Mouse (Mus musculus): ENCODE data around the gene Tspoap1. TPM values are rescaled to one million over a fixed set of nuclear protein-coding genes. Genes with fewer than 3 reads are reported as not detected.
A peak's percentile ranks its signal among the peaks of the same experiment; 100 is the strongest.

Tspoap1 gene
- polyA plus RNA-seq, 1 experiment from 2014 or later = 0.64 TPM

DNA sequence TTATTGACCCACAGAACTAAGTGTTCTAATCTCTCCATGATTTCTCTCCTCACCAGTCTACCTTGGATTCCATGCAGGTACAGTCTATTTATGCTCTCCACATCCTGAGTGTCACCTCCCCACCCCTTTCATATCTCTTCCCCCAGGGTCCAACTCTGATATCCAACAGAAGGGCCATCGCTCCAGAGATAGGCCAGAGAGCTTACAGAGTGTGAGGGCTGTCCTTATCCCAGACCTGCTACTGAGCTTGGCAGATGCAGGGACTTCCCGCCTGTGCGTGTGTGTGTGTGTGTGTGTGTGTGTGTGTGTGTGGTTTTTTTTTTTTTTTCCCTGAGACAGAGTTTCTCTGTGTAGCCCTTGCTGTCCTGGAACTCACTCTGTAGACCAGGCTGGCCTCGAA lies 8.4 kb downstream of the Tspoap1 start:
- H3K27me3 ChIP-seq (replicated peaks; ENCODE audit: insufficient read depth, low read length) = peaks cover 15% of the 10 kb centered on the region; the same call in 1 of the 2 replicates
- H3K27ac ChIP-seq (ENCODE audit: low read length) = no peak overlapping the region
- H3K4me3 ChIP-seq (ENCODE audit: low read depth, low read length) = no peak overlapping the region
- ATAC-seq (no peak), DNase-seq (ENCODE audit: low spot score) (no peak)
- H3K9me3 ChIP-seq (ENCODE audit: low read length) = no peaks in the 10 kb centered on the region
- TF ChIP-seq CTCF (IDR thresholded peaks at IDR 0.05) = no peak
- no peak overlapping the region for H3K9ac ChIP-seq (replicated peaks; ENCODE audit: low read depth)
- H3K36me3 ChIP-seq (ENCODE audit: insufficient read depth, low read length) = no peaks in the 10 kb centered on the region
- no peak overlapping the region for H3K4me2 ChIP-seq (replicated peaks; ENCODE audit: low read depth, low read length)
- peaks cover 2% of the 10 kb centered on the region; the same call in 1 of the 2 replicates for H3K4me1 ChIP-seq (ENCODE audit: insufficient read depth, low read depth, low read length)
- 88% methylated on average over 4 of the region's 4 CpGs for WGBS

DNA sequence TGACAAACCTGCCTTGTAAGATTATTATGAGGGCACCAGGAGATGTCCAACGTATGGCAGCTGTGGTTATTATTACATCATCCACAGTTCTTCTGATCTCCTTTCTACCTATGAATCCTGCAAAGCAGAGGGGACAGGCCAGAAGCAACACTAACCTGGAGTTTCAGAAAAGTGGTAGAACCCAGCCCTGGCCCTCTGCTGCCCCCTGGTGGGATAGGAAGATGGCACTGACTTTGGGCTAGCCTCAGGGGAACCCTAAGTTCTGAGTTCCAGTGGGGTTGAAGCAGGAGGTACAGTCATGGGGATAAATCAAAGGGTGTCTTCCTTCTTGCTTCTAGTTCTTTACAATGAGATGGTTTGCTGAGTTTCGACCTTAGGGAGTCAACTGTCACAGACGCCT lies 10.6 kb downstream of the Tspoap1 start:
- no peak overlapping the region for H3K4me3 ChIP-seq (ENCODE audit: low read depth, low read length)
- H3K9ac ChIP-seq (replicated peaks; ENCODE audit: low read depth) = no peak overlapping the region
- TF ChIP-seq CTCF (IDR thresholded peaks at IDR 0.05) (peak; percentile 91), EP300 (IDR thresholded peaks at IDR 0.05) (no peak)
- H3K4me2 ChIP-seq (replicated peaks; ENCODE audit: low read depth, low read length) = no peak overlapping the region
- ATAC-seq (0 out of 2 replicates have a peak, but pooled peaks have one; percentile 26), DNase-seq (ENCODE audit: low spot score) (peak; percentile 65)
- H3K27ac ChIP-seq (ENCODE audit: low read length) = no peak overlapping the region
- H3K9me3 ChIP-seq (ENCODE audit: low read length) = no peaks in the 10 kb centered on the region
- H3K4me1 ChIP-seq (ENCODE audit: insufficient read depth, low read depth, low read length) = no peaks in the 10 kb centered on the region
- no peaks in the 10 kb centered on the region for H3K36me3 ChIP-seq (ENCODE audit: insufficient read depth, low read length)
- no peaks in the 10 kb centered on the region for H3K27me3 ChIP-seq (replicated peaks; ENCODE audit: insufficient read depth, low read length)
- WGBS = 37% methylated on average over 3 of the region's 3 CpGs

- H3K4me1 ChIP-seq (ENCODE audit: insufficient read depth, low read depth, low read length) = no peaks in the 10 kb centered on the region
- H3K4me3 ChIP-seq (ENCODE audit: low read depth, low read length) = no peak overlapping the region
- H3K36me3 ChIP-seq (ENCODE audit: insufficient read depth, low read length) = no peaks in the 10 kb centered on the region
- no peaks in the 10 kb centered on the region for H3K9me3 ChIP-seq (ENCODE audit: low read length)
- no peak overlapping the region for H3K4me2 ChIP-seq (replicated peaks; ENCODE audit: low read depth, low read length)
- DNase-seq (ENCODE audit: low spot score) = no peak
- no peaks in the 10 kb centered on the region for H3K27me3 ChIP-seq (replicated peaks; ENCODE audit: insufficient read depth, low read length)
- TF ChIP-seq EP300 (IDR thresholded peaks at IDR 0.05) = no peak
- no peak for TF ChIP-seq CTCF (IDR thresholded peaks at IDR 0.05)
- 84% methylated on average over 3 of the region's 3 CpGs for WGBS
- ATAC-seq = no peak
- no peak overlapping the region for H3K9ac ChIP-seq (replicated peaks; ENCODE audit: low read depth)
- H3K27ac ChIP-seq (ENCODE audit: low read length) = no peak overlapping the region
Measured at GRCm38 (mm10) chr11:87772354-87772753, 12.0 kb downstream of the Tspoap1 start.

- 7% methylated on average over 29 of the region's 32 CpGs for WGBS
- no peaks in the 10 kb centered on the region for H3K27me3 ChIP-seq (replicated peaks; ENCODE audit: insufficient read depth, low read length)
Measured at GRCm38 (mm10) chr11:87778100-87778765, 17.9 kb downstream of the Tspoap1 start.

GRCm38 (mm10) chr11:87778915-87779314 lies 18.6 kb downstream of the Tspoap1 start:
- H3K4me1 ChIP-seq (ENCODE audit: insufficient read depth, low read depth, low read length) = no peaks in the 10 kb centered on the region
- H3K4me2 ChIP-seq (replicated peaks; ENCODE audit: low read depth, low read length) = peak overlapping the region; percentile 67
- H3K36me3 ChIP-seq (ENCODE audit: insufficient read depth, low read length) = no peaks in the 10 kb centered on the region
- 40% methylated on average over 12 of the region's 12 CpGs for WGBS
- H3K27ac ChIP-seq (ENCODE audit: low read length) = no peak overlapping the region
- TF ChIP-seq EP300 (IDR thresholded peaks at IDR 0.05) (no peak), CTCF (IDR thresholded peaks at IDR 0.05) (no peak)
- H3K9me3 ChIP-seq (ENCODE audit: low read length) = no peaks in the 10 kb centered on the region
- H3K9ac ChIP-seq (replicated peaks; ENCODE audit: low read depth) = no peak overlapping the region
- no peaks in the 10 kb centered on the region for H3K27me3 ChIP-seq (replicated peaks; ENCODE audit: insufficient read depth, low read length)
- DNase-seq (ENCODE audit: low spot score) (no peak), ATAC-seq (peak; percentile 11)
- H3K4me3 ChIP-seq (ENCODE audit: low read depth, low read length) = 0 out of 2 replicates have a peak overlapping the region, but pooled peaks have one; percentile 29

More at GRCm38 (mm10) chr11:87778100-87778765, 17.9 kb downstream of the Tspoap1 start:
- H3K4me1 ChIP-seq (ENCODE audit: insufficient read depth, low read depth, low read length) = no peaks in the 10 kb centered on the region
- DNase-seq (ENCODE audit: low spot score) = peak; percentile 88
- H3K9me3 ChIP-seq (ENCODE audit: low read length) = no peaks in the 10 kb centered on the region
- H3K27ac ChIP-seq (ENCODE audit: low read length) = no peak overlapping the region
- H3K4me2 ChIP-seq (replicated peaks; ENCODE audit: low read depth, low read length) = peak overlapping the region; percentile 67
- ATAC-seq = peak; percentile 95
- H3K9ac ChIP-seq (replicated peaks; ENCODE audit: low read depth) = peak overlapping the region; percentile 43
- peak overlapping the region; percentile 29 for H3K4me3 ChIP-seq (ENCODE audit: low read depth, low read length)
- TF ChIP-seq EP300 (IDR thresholded peaks at IDR 0.05) = no peak
- no peak for TF ChIP-seq CTCF (IDR thresholded peaks at IDR 0.05)
- H3K36me3 ChIP-seq (ENCODE audit: insufficient read depth, low read length) = no peaks in the 10 kb centered on the region

DNA sequence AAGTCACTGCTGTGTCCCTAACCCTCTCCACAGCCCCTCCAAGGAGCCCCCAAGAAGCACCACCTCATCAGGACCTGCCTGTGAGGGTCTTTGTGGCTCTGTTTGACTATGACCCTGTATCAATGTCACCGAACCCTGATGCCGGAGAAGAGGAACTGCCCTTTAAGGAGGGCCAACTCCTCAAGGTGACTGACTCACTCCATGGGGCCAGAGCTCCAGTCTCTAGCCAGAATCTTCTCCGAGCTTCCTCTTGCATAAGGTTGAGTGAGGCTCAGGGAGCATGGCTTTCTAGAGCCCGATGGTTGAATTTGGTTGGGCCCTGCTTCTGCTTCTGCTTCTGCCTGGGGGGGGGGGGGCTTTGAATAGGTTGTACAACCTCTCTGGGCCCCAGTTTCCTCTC lies 19.1 kb downstream of the Tspoap1 start:
- H3K4me2 ChIP-seq (replicated peaks; ENCODE audit: low read depth, low read length) = no peak overlapping the region
- H3K9me3 ChIP-seq (ENCODE audit: low read length) = no peaks in the 10 kb centered on the region
- H3K9ac ChIP-seq (replicated peaks; ENCODE audit: low read depth) = no peak overlapping the region
- H3K4me3 ChIP-seq (ENCODE audit: low read depth, low read length) = no peak overlapping the region
- H3K27ac ChIP-seq (ENCODE audit: low read length) = no peak overlapping the region
- 75% methylated on average over 4 of the region's 4 CpGs for WGBS
- ATAC-seq = no peak
- no peaks in the 10 kb centered on the region for H3K4me1 ChIP-seq (ENCODE audit: insufficient read depth, low read depth, low read length)
- DNase-seq (ENCODE audit: low spot score) = no peak
- H3K36me3 ChIP-seq (ENCODE audit: insufficient read depth, low read length) = no peaks in the 10 kb centered on the region
- no peaks in the 10 kb centered on the region for H3K27me3 ChIP-seq (replicated peaks; ENCODE audit: insufficient read depth, low read length)
- no peak for TF ChIP-seq EP300 (IDR thresholded peaks at IDR 0.05)
- TF ChIP-seq CTCF (IDR thresholded peaks at IDR 0.05) = no peak
